Mouse (Mus musculus) bone marrow macrophage, adult 2 months (primary cell): ENCODE results near the gene Med31.

ENCODE experiments used
- CTCF ChIP-seq: IDR thresholded peaks from 2 replicates; pipeline ENCODE4 v1.5.1; 2012; ENCODE audit warnings: low read depth, mild to moderate bottlenecking, low read length, moderate library complexity
- POLR2A ChIP-seq: IDR thresholded peaks from 2 replicates; pipeline ENCODE4 v1.6.1; 2012; ENCODE audit warnings: mild to moderate bottlenecking, low read depth, low read length, borderline replicate concordance

GRCm38 (mm10) chr11:72175966-72176365 is 39.4 kb downstream of the Med31 start:
- TF ChIP-seq CTCF (no peak), POLR2A (no peak)
